Mouse (Mus musculus) limb, embryonic 14.5 days (tissue): ENCODE data around the gene Itgb2l. TPM values are rescaled to one million over a fixed set of nuclear protein-coding genes. Genes with fewer than 3 reads are reported as not detected.

ENCODE experiments used
- ATAC-seq: fragments of 200-750 bp; cut with Nextera tagmentation; 2 replicates; pipeline ENCODE4 v1.8.0; 2017; ENCODE audit warnings: low read depth, moderate number of reproducible peaks, moderate TSS enrichment; ENCODE audit not compliant: low FRiP score
- DNase-seq: peaks from one replicate; pipeline ENCODE4 v3.0.0-alpha.2; 2015; ENCODE audit warnings: low spot score
- H3K27ac ChIP-seq: fragments of 300-500 bp; sonication (generic); replicated peaks from 2 replicates; pipeline ENCODE4 v1.5.1; 2014; ENCODE audit warnings: low read depth, mild to moderate bottlenecking, low read length, moderate library complexity, mixed read lengths
- H3K27me3 ChIP-seq: fragments of 300-500 bp; sonication (generic); 2 replicates; pipeline ENCODE4 v1.6.1; 2014; ENCODE audit warnings: low read length, mixed read lengths; ENCODE audit not compliant: control insufficient read depth, insufficient read depth
- H3K36me3 ChIP-seq: fragments of 300-500 bp; sonication (generic); 2 replicates; pipeline ENCODE4 v1.6.1; 2014; ENCODE audit warnings: mild to moderate bottlenecking, low read length, moderate library complexity, mixed read lengths; ENCODE audit not compliant: control insufficient read depth, insufficient read depth
- H3K4me1 ChIP-seq: fragments of 300-500 bp; sonication (generic); 2 replicates; pipeline ENCODE4 v1.6.1; 2014; ENCODE audit warnings: antibody characterized with exemption, low read length, mixed read lengths; ENCODE audit not compliant: control insufficient read depth, insufficient read depth
- H3K4me2 ChIP-seq: fragments of 300-500 bp; sonication (generic); replicated peaks from 2 replicates; pipeline ENCODE4 v1.6.1; 2014; ENCODE audit warnings: low read depth, mild to moderate bottlenecking, low read length, moderate library complexity; ENCODE audit not compliant: severe bottlenecking
- H3K4me3 ChIP-seq: fragments of 300-500 bp; sonication (generic); replicated peaks from 2 replicates; pipeline ENCODE4 v1.5.1; 2014; ENCODE audit warnings: low read length
- H3K9ac ChIP-seq: fragments of 300-500 bp; sonication (generic); 2 replicates; pipeline ENCODE4 v1.6.1; 2014; ENCODE audit warnings: mild to moderate bottlenecking, low read depth, low read length, moderate library complexity; ENCODE audit not compliant: severe bottlenecking
- H3K9me3 ChIP-seq: fragments of 300-500 bp; sonication (generic); 2 replicates; pipeline ENCODE4 v1.6.1; 2016; ENCODE audit warnings: low read length; ENCODE audit not compliant: control insufficient read depth
- POLR2A ChIP-seq: fragments of 200-500 bp; IDR thresholded peaks from 2 replicates; pipeline ENCODE4 v1.8.0; 2012; ENCODE audit warnings: inconsistent platforms, mild to moderate bottlenecking, moderate library complexity, borderline replicate concordance; ENCODE audit not compliant: insufficient read depth, insufficient read length; ENCODE audit errors: extremely low read depth
- WGBS: fragments of 180-500 bp; shearing (Covaris S2); extraction: QIAGEN DNeasy Blood & Tissue Kit; methylation state at CpG from one replicate; pipeline ENCODE4 v1.1.7; 2014; 5-methylcytosine and 5-hydroxymethylcytosine counted together
- polyA plus RNA-seq, 2 experiments: library from polyadenylated mRNA; depleted of rRNA in 1 of 2; stranded (reverse) in 1 of 2; unstranded in 1 of 2; fragments of >200 nt; fragmentation: Nextera tagmentation in 1 of 2; extraction: Ambion mirVana in 1 of 2; gene quantifications; 2 replicates each; pipeline versions ENCODE4 v1.2.1 to v1.2.3; 2012 to 2014

The Itgb2l gene
- polyA plus RNA-seq, 2 experiments: 0.05 to 0.07 TPM

DNA sequence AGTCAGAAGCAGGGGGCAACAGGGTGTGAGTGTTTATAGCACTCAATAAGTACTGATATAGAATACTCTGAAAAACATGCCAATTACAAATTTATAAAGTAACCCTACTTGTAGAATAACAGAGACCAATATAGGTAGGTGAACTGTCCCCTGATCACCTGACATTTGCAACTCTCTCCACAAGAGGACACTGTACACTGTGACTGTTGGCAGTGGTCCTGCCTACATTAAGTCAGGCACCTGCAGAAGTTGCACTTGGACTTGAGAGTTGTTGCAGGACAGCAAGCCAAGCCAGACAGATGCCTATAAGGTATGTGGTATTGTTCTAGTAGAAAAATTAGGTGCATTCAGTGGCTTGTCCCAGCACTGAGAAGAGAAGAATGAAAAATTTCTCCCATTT lies 52.3 kb downstream of the Itgb2l start:
- no peaks in the 10 kb centered on the region for H3K27me3 ChIP-seq
- no peaks in the 10 kb centered on the region for H3K9me3 ChIP-seq
- no peak overlapping the region for H3K4me3 ChIP-seq
- no peaks in the 10 kb centered on the region for H3K36me3 ChIP-seq
- no peaks in the 10 kb centered on the region for H3K4me1 ChIP-seq
- no peak for DNase-seq
- no peak overlapping the region for H3K4me2 ChIP-seq
- no peak overlapping the region for H3K9ac ChIP-seq
- no peak for TF ChIP-seq POLR2A
- no peak for ATAC-seq
- no peak overlapping the region for H3K27ac ChIP-seq

DNA sequence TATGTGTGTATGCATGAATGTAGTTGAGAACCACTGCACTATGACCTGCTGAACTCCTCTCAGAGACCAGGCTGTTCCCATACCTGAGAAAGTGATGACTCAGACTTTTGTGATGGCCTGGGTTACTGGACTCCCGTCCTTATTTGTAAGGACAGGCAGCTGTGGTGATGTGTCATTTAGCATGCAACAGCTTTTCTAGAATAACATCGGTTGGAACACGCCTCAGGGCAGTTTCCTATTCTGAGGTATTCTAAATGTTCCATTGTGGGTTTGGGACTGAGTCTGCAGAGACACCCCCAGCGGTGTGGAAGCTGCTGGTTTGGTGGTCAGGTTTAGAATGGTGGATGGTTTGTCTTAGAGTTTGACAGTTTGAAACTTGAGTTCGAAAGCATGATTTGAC lies 54.9 kb downstream of the Itgb2l start:
- no peak for DNase-seq
- H3K36me3 ChIP-seq: no peaks in the 10 kb centered on the region
- H3K27ac ChIP-seq: no peak overlapping the region
- no peak overlapping the region for H3K4me3 ChIP-seq
- no peak for ATAC-seq
- H3K9ac ChIP-seq: no peak overlapping the region
- WGBS: 73% methylated on average over 5 of the region's 5 CpGs
- H3K4me1 ChIP-seq: no peaks in the 10 kb centered on the region
- no peaks in the 10 kb centered on the region for H3K9me3 ChIP-seq
- H3K27me3 ChIP-seq: no peaks in the 10 kb centered on the region
- no peak overlapping the region for H3K4me2 ChIP-seq
- TF ChIP-seq POLR2A: no peak

DNA sequence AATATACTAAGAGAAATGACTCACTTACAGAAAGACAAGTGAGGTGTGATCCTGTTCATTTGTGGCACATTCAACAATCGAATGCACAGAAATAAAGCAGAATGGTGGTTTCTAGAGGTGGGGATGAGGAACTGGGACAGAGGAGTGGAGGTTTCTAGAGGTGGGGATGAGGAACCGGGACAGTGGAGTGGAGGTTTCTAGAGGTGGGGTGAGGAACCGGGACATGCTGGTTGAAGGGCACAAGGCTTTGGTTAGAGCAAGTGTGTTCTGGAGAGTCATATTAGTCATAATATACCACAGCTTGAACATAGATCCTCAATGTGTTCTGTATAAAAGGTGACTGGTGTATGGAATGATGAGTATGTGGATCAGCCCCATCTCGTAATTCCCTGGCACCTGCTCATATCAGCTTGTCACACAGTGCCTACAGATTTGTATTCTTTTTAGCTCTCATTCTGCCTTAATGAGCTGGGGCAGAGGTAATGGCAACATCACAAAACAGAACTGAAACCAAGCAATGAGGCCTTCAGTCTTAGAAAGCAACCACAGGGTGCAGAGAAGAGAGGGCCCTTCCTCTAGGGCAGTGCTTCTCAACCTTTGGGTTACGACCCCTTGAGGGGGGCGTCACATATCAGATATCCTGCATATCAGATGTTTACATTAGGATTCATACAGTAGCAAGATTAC lies 55.6 kb downstream of the Itgb2l start:
- TF ChIP-seq POLR2A: no peak
- Histone ChIP-seq H3K27ac (no peak overlapping the region), H3K4me2 (no peak overlapping the region), H3K4me3 (no peak overlapping the region), H3K9ac (no peak overlapping the region), H3K27me3 (no peaks in the 10 kb centered on the region), H3K36me3 (no peaks in the 10 kb centered on the region), H3K9me3 (no peaks in the 10 kb centered on the region), H3K4me1 (no peaks in the 10 kb centered on the region)
- WGBS: 92% methylated on average over 6 of the region's 6 CpGs
- ATAC-seq (no peak), DNase-seq (no peak)

DNA sequence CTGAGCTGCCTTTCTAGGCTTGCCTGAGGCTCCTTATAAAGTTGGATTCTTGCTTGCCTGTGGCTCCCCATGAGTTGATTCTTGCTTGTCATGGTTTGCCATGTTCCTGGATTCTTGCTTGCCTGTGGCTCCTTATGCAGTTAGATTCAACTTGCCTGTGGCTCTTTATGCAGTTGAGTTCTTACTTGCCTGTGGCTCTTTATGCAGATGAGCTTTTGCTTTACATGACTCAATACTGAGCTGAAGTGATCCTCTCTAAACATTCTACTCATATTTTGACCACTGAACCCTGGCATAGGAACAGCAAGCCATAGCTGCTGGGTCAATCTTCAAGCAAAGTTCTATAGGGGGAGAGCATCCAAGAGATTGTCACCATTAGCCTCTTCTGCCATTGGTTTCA lies 58.7 kb downstream of the Itgb2l start:
- H3K9me3 ChIP-seq: no peaks in the 10 kb centered on the region

DNA sequence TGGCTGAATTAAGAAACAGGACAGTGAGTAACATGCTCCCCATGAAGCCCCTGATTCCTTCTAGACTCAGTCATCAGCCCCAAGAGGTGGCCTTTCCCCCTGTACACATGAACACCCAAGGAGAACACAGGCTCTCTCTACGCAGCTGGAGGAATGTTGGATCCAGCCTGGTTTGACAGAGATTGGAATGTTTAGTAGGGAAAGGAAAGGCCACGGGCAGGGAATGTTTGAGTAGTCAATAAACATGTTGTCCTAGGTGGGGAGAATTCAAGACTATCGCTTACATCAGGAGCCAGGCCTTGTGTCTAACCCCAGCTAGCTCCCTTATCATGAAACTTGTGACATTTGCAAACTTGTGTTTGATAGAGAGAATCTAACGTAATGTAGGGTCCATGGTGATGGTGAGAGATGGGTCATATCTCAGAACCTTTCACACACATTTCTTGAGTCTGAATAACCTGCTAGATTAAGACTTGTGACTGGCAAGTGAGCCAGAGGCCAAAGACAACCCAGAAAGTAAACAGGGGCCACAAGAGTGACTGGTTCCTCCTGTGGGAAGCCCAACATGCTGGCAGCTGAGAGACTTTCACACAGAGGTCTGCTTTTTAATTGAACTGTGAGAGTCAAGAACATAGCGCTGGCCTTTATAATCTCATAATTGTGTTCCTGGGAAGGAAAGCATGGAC lies 60.8 kb downstream of the Itgb2l start:
- no peak overlapping the region for H3K9ac ChIP-seq
- no peaks in the 10 kb centered on the region for H3K36me3 ChIP-seq
- no peaks in the 10 kb centered on the region for H3K4me1 ChIP-seq
- no peak for TF ChIP-seq POLR2A
- WGBS: 74% methylated on average over 5 of the region's 5 CpGs
- H3K4me3 ChIP-seq: no peak overlapping the region
- H3K27me3 ChIP-seq: no peaks in the 10 kb centered on the region
- H3K4me2 ChIP-seq: no peak overlapping the region
- DNase-seq (no peak), ATAC-seq (no peak)
- no peak overlapping the region for H3K27ac ChIP-seq
- no peaks in the 10 kb centered on the region for H3K9me3 ChIP-seq

More for the DNA sequence above, 58.7 kb downstream of the Itgb2l start:
- no peak for TF ChIP-seq POLR2A
- no peak for ATAC-seq
- no peak overlapping the region for H3K4me3 ChIP-seq
- no peak overlapping the region for H3K9ac ChIP-seq
- H3K4me1 ChIP-seq: no peaks in the 10 kb centered on the region
- H3K27ac ChIP-seq: no peak overlapping the region
- H3K36me3 ChIP-seq: no peaks in the 10 kb centered on the region
- no peaks in the 10 kb centered on the region for H3K27me3 ChIP-seq
- DNase-seq: no peak
- no peak overlapping the region for H3K4me2 ChIP-seq
